Mouse (Mus musculus) midbrain, postnatal 0 days (tissue): ENCODE measurements at regions not wholly inside any gene's neighbourhood (a gene's known extent, or its start where the extent isn't known, plus 50 kb on each side); places are given as distances from the start of the nearest gene placed in this dataset.

Source experiments
- ATAC-seq: fragments of 200-750 bp; cut with Nextera tagmentation; 2 replicates; pipeline ENCODE4 v1.8.0; 2017; ENCODE audit warnings: moderate number of reproducible peaks, mild to moderate bottlenecking, moderate TSS enrichment, moderate library complexity; ENCODE audit not compliant: low FRiP score
- DNase-seq: peaks from one replicate; pipeline ENCODE4 v3.0.0-alpha.2; 2015; ENCODE audit warnings: low spot score
- H3K27ac ChIP-seq: fragments of 300-500 bp; sonication (generic); 2 replicates; pipeline ENCODE4 v1.5.1; 2014; ENCODE audit warnings: low read depth, mild to moderate bottlenecking, low read length, mixed read lengths
- H3K27me3 ChIP-seq: fragments of 300-500 bp; sonication (generic); 2 replicates; pipeline ENCODE4 v1.6.1; 2014; ENCODE audit warnings: low read length, control low read depth, mixed read lengths; ENCODE audit not compliant: insufficient read depth
- H3K36me3 ChIP-seq: fragments of 300-500 bp; sonication (generic); 2 replicates; pipeline ENCODE4 v1.6.1; 2014; ENCODE audit warnings: low read length, control low read depth, mixed read lengths; ENCODE audit not compliant: insufficient read depth
- H3K4me1 ChIP-seq: fragments of 300-500 bp; sonication (generic); 2 replicates; pipeline ENCODE4 v1.6.1; 2014; ENCODE audit warnings: mild to moderate bottlenecking, control low read depth, antibody characterized with exemption, low read length, mixed read lengths; ENCODE audit not compliant: insufficient read depth
- H3K4me2 ChIP-seq: fragments of 300-500 bp; sonication (generic); 2 replicates; pipeline ENCODE4 v1.6.1; 2014; ENCODE audit warnings: low read depth, mild to moderate bottlenecking, low read length, mixed read lengths; ENCODE audit not compliant: poor library complexity, severe bottlenecking
- H3K4me3 ChIP-seq: fragments of 300-500 bp; sonication (generic); 2 replicates; pipeline ENCODE4 v1.5.1; 2014; ENCODE audit warnings: low read depth, mild to moderate bottlenecking, low read length, moderate library complexity
- H3K9ac ChIP-seq: fragments of 300-500 bp; sonication (generic); replicated peaks from 2 replicates; pipeline ENCODE4 v1.6.1; 2014; ENCODE audit warnings: mild to moderate bottlenecking, low read length, moderate library complexity, mixed read lengths; ENCODE audit not compliant: poor library complexity, severe bottlenecking
- H3K9me3 ChIP-seq: fragments of 300-500 bp; sonication (generic); 2 replicates; pipeline ENCODE4 v1.6.1; 2016; ENCODE audit warnings: low read length, control low read depth
- CTCF ChIP-seq: IDR thresholded peaks from 2 replicates; pipeline ENCODE4 v1.5.1; 2016; ENCODE audit warnings: antibody characterized with exemption, mild to moderate bottlenecking
- WGBS: fragments of 180-500 bp; shearing (Covaris S2); extraction: QIAGEN DNeasy Blood & Tissue Kit; methylation state at CpG from one replicate; pipeline ENCODE4 v1.1.7; 2014; 5-methylcytosine and 5-hydroxymethylcytosine counted together

GRCm38 (mm10) chr4:69876734-69877133 is 533.5 kb downstream of the Cdk5rap2 start:
- H3K4me2 ChIP-seq, result no peak overlapping the region
- ATAC-seq (no peak), DNase-seq (no peak)
- no peaks in the 10 kb centered on the region for H3K9me3 ChIP-seq
- no peaks in the 10 kb centered on the region for H3K4me1 ChIP-seq
- H3K9ac ChIP-seq, result no peak overlapping the region
- H3K36me3 ChIP-seq, result no peaks in the 10 kb centered on the region
- H3K27ac ChIP-seq, result no peak overlapping the region
- no peaks in the 10 kb centered on the region for H3K27me3 ChIP-seq
- 52% methylated on average over 2 of the region's 2 CpGs for WGBS
- no peak for TF ChIP-seq CTCF
- no peak overlapping the region for H3K4me3 ChIP-seq

GRCm38 (mm10) chr4:69870638-69871037 is 539.6 kb downstream of the Cdk5rap2 start:
- whole genome bisulfite sequencing, result 52% methylated on average over 2 of the region's 2 CpGs

GRCm38 (mm10) chr4:69855001-69855400 is 555.2 kb downstream of the Cdk5rap2 start:
- Histone ChIP-seq H3K27me3 (no peaks in the 10 kb centered on the region), H3K4me1 (no peaks in the 10 kb centered on the region), H3K27ac (no peak overlapping the region), H3K4me2 (no peak overlapping the region), H3K36me3 (no peaks in the 10 kb centered on the region), H3K4me3 (no peak overlapping the region), H3K9ac (no peak overlapping the region), H3K9me3 (no peaks in the 10 kb centered on the region)
- DNase-seq (no peak), ATAC-seq (no peak)
- 95% methylated on average over 13 of the region's 13 CpGs for WGBS
- TF ChIP-seq CTCF, result no peak

More at GRCm38 (mm10) chr4:69870638-69871037, 539.6 kb downstream of the Cdk5rap2 start:
- Histone ChIP-seq H3K27me3 (no peaks in the 10 kb centered on the region), H3K9me3 (no peaks in the 10 kb centered on the region), H3K4me1 (no peaks in the 10 kb centered on the region), H3K9ac (no peak overlapping the region), H3K4me2 (no peak overlapping the region), H3K27ac (no peak overlapping the region), H3K4me3 (no peak overlapping the region), H3K36me3 (no peaks in the 10 kb centered on the region)
- no peak for ATAC-seq
- no peak for TF ChIP-seq CTCF
- DNase-seq, result no peak

- ATAC-seq, result no peak
- Histone ChIP-seq H3K4me3 (no peak overlapping the region), H3K9ac (no peak overlapping the region), H3K9me3 (no peaks in the 10 kb centered on the region), H3K36me3 (no peaks in the 10 kb centered on the region), H3K4me2 (no peak overlapping the region), H3K27me3 (no peaks in the 10 kb centered on the region), H3K27ac (no peak overlapping the region), H3K4me1 (no peaks in the 10 kb centered on the region)
- DNase-seq, result no peak
- 29% methylated on average over 1 of the region's 1 CpGs for WGBS
- no peak for TF ChIP-seq CTCF
Measured at GRCm38 (mm10) chr4:69852637-69853036, 557.6 kb downstream of the Cdk5rap2 start.

- H3K4me3 ChIP-seq, result no peak overlapping the region
- H3K27me3 ChIP-seq, result no peaks in the 10 kb centered on the region
- DNase-seq, result no peak
- H3K36me3 ChIP-seq, result no peaks in the 10 kb centered on the region
- TF ChIP-seq CTCF, result no peak
- no peaks in the 10 kb centered on the region for H3K4me1 ChIP-seq
- no peak overlapping the region for H3K4me2 ChIP-seq
- no peak overlapping the region for H3K9ac ChIP-seq
- no peaks in the 10 kb centered on the region for H3K9me3 ChIP-seq
- H3K27ac ChIP-seq, result no peak overlapping the region
- no peak for ATAC-seq
- 82% methylated on average over 3 of the region's 3 CpGs for WGBS
Measured at GRCm38 (mm10) chr4:69849423-69849822, 560.8 kb downstream of the Cdk5rap2 start.

- Histone ChIP-seq H3K36me3 (no peaks in the 10 kb centered on the region), H3K27ac (no peak overlapping the region), H3K27me3 (no peaks in the 10 kb centered on the region), H3K4me3 (no peak overlapping the region), H3K9me3 (no peaks in the 10 kb centered on the region), H3K9ac (no peak overlapping the region), H3K4me1 (0 out of 2 replicates have a peak, but pooled peaks cover 8% of the 10 kb centered on the region), H3K4me2 (no peak overlapping the region)
- no peak for DNase-seq
- no peak for ATAC-seq
- WGBS, result 40% methylated on average over 9 of the region's 9 CpGs
- no peak for TF ChIP-seq CTCF
Measured at GRCm38 (mm10) chr4:69839868-69840267, 570.4 kb downstream of the Cdk5rap2 start.
